Mouse (Mus musculus): Measurements from ENCODE around the gene Olfr1188. TPM values are rescaled to one million over a fixed set of nuclear protein-coding genes. Genes with fewer than 3 reads are reported as not detected.
"Not testable (repeated sequence)": the region's sequence is repeated elsewhere in the genome, so short reads cannot be mapped to it uniquely, and the experiment has no call there.

Gene Olfr1188
- not detected in 2 replicates for polyA plus RNA-seq (2012; ENCODE audit: insufficient read depth, low replicate concordance)

- TF ChIP-seq GATA1 (IDR thresholded peaks at IDR 0.05; ENCODE audit: borderline replicate concordance, low read length), result no peak
- no peak for TF ChIP-seq FLI1 (IDR thresholded peaks at IDR 0.05; ENCODE audit: low read length)
- no peaks in the 10 kb centered on the region for H3K4me1 ChIP-seq
- H3K36me3 ChIP-seq (replicated peaks; ENCODE audit: low read length), result no peaks in the 10 kb centered on the region
- H3K27me3 ChIP-seq (replicated peaks), result no peaks in the 10 kb centered on the region
- H3K9me3 ChIP-seq, result 0 out of 2 replicates have a peak, but pooled peaks cover 3% of the 10 kb centered on the region
- H3K4me3 ChIP-seq (replicated peaks), result no peak within 1 kb of the TSS
Observed at GRCm38 (mm10) chr2:88556635-88557034, at the start of gene Olfr1188. Gene Olfr1188 (plus strand): TSS chr2:88556935.

GRCm38 (mm10) chr2:88518251-88518650, 38.5 kb upstream of the Olfr1188 start, which contains the start of gene Olfr1186:
Gene Olfr1186 (plus strand): TSS chr2:88518551.
- H3K4me3 ChIP-seq (replicated peaks), result no peak within 1 kb of the TSS

GRCm38 (mm10) chr2:88525720-88526119, 31.0 kb upstream of the Olfr1188 start:
- Histone ChIP-seq H3K27me3 (replicated peaks) (no peaks in the 10 kb centered on the region), H3K36me3 (replicated peaks; ENCODE audit: low read length) (no peaks in the 10 kb centered on the region), H3K4me1 (no peaks in the 10 kb centered on the region), H3K4me3 (replicated peaks) (no peak overlapping the region), H3K9me3 (0 out of 2 replicates have a peak, but pooled peaks cover 5% of the 10 kb centered on the region)
- TF ChIP-seq FLI1 (IDR thresholded peaks at IDR 0.05; ENCODE audit: low read length), result no peak
- no peak for TF ChIP-seq GATA1 (IDR thresholded peaks at IDR 0.05; ENCODE audit: borderline replicate concordance, low read length)

More at GRCm38 (mm10) chr2:88518251-88518650, 38.5 kb upstream of the Olfr1188 start, which contains the start of gene Olfr1186:
- no peaks in the 10 kb centered on the region for H3K9me3 ChIP-seq
- H3K27me3 ChIP-seq (replicated peaks), result no peaks in the 10 kb centered on the region
- H3K4me1 ChIP-seq, result no peaks in the 10 kb centered on the region
- TF ChIP-seq FLI1 (IDR thresholded peaks at IDR 0.05; ENCODE audit: low read length), result no peak
- no peak for TF ChIP-seq GATA1 (IDR thresholded peaks at IDR 0.05; ENCODE audit: borderline replicate concordance, low read length)
- H3K36me3 ChIP-seq (replicated peaks; ENCODE audit: low read length), result no peaks in the 10 kb centered on the region

- H3K4me3 ChIP-seq (replicated peaks); H3K36me3 ChIP-seq (replicated peaks; ENCODE audit: low read length); H3K27me3 ChIP-seq (replicated peaks); H3K4me1 ChIP-seq: not testable (repeated sequence)
- peaks cover 15% of the 10 kb centered on the region for H3K9me3 ChIP-seq
Observed at GRCm38 (mm10) chr2:88572696-88573095, 16.0 kb downstream of the Olfr1188 start.

- H3K4me3 ChIP-seq (replicated peaks), result no peak within 1 kb of the TSS
- TF ChIP-seq GATA1 (IDR thresholded peaks at IDR 0.05; ENCODE audit: borderline replicate concordance, low read length) (no peak), FLI1 (IDR thresholded peaks at IDR 0.05; ENCODE audit: low read length) (no peak)
- H3K4me1 ChIP-seq, result no peaks in the 10 kb centered on the region
- no peaks in the 10 kb centered on the region for H3K9me3 ChIP-seq
- no peaks in the 10 kb centered on the region for H3K27me3 ChIP-seq (replicated peaks)
- H3K36me3 ChIP-seq (replicated peaks; ENCODE audit: low read length), result no peaks in the 10 kb centered on the region
Observed at GRCm38 (mm10) chr2:88586154-88586553, 29.4 kb downstream of the Olfr1188 start, which contains the start of gene Olfr1189. Gene Olfr1189 (plus strand): TSS chr2:88586454.

Other genes with a start within 250 kb of the Olfr1188 start
- not detected in 2 replicates for gene Olfr1174-ps, start 241.8 kb upstream of the Olfr1188 start, polyA plus RNA-seq (2012; ENCODE audit: insufficient read depth, low replicate concordance)
- not detected in 2 replicates for gene Olfr1175-ps, start 229.7 kb upstream of the Olfr1188 start, polyA plus RNA-seq (2012; ENCODE audit: insufficient read depth, low replicate concordance)
- not detected in 2 replicates for gene Olfr1176, start 220.2 kb upstream of the Olfr1188 start, polyA plus RNA-seq (2012; ENCODE audit: insufficient read depth, low replicate concordance)
- gene Olfr1177-ps, start 210.4 kb upstream of the Olfr1188 start, polyA plus RNA-seq (2012; ENCODE audit: insufficient read depth, low replicate concordance), result not detected in 2 replicates
- 0.45 TPM in 1 of 2 replicates, not detected in the other for gene Olfr1178, start 169.9 kb upstream of the Olfr1188 start, polyA plus RNA-seq (2012; ENCODE audit: insufficient read depth, low replicate concordance)
- gene Olfr1179, start 150.5 kb upstream of the Olfr1188 start, polyA plus RNA-seq (2012; ENCODE audit: insufficient read depth, low replicate concordance), result not detected in 2 replicates
- not detected in 2 replicates for gene Olfr1180, start 137.8 kb upstream of the Olfr1188 start, polyA plus RNA-seq (2012; ENCODE audit: insufficient read depth, low replicate concordance)
- gene Olfr1181, start 130.8 kb upstream of the Olfr1188 start, polyA plus RNA-seq (2012; ENCODE audit: insufficient read depth, low replicate concordance), result not detected in 2 replicates
- not detected in 2 replicates for gene Gm13757, start 107.8 kb upstream of the Olfr1188 start, polyA plus RNA-seq (2012; ENCODE audit: insufficient read depth, low replicate concordance)
- gene Olfr1183, start 102.1 kb upstream of the Olfr1188 start, polyA plus RNA-seq (2012; ENCODE audit: insufficient read depth, low replicate concordance), result not detected in 2 replicates
- not detected in 2 replicates for gene Olfr1184, start 73.3 kb upstream of the Olfr1188 start, polyA plus RNA-seq (2012; ENCODE audit: insufficient read depth, low replicate concordance)
- not detected in 2 replicates for gene Olfr1185-ps1, start 63.6 kb upstream of the Olfr1188 start, polyA plus RNA-seq (2012; ENCODE audit: insufficient read depth, low replicate concordance)
- gene Olfr1186, start 38.4 kb upstream of the Olfr1188 start, polyA plus RNA-seq (2012; ENCODE audit: insufficient read depth, low replicate concordance), result not detected in 2 replicates
- not detected in 2 replicates for gene Olfr1189, start 29.5 kb downstream of the Olfr1188 start, polyA plus RNA-seq (2012; ENCODE audit: insufficient read depth, low replicate concordance)
- gene Olfr1191-ps1, start 83.6 kb downstream of the Olfr1188 start, polyA plus RNA-seq (2012; ENCODE audit: insufficient read depth, low replicate concordance), result not detected in 2 replicates
- not detected in 2 replicates for gene Olfr1192-ps1, start 91.6 kb downstream of the Olfr1188 start, polyA plus RNA-seq (2012; ENCODE audit: insufficient read depth, low replicate concordance)
- not detected in 2 replicates for gene Olfr1193, start 118.7 kb downstream of the Olfr1188 start, polyA plus RNA-seq (2012; ENCODE audit: insufficient read depth, low replicate concordance)
- gene Olfr1195, start 132.3 kb downstream of the Olfr1188 start, polyA plus RNA-seq (2012; ENCODE audit: insufficient read depth, low replicate concordance), result not detected in 2 replicates
- gene Olfr1196, start 147.7 kb downstream of the Olfr1188 start, polyA plus RNA-seq (2012; ENCODE audit: insufficient read depth, low replicate concordance), result not detected in 2 replicates
- not detected in 2 replicates for gene Olfr1197, start 175.4 kb downstream of the Olfr1188 start, polyA plus RNA-seq (2012; ENCODE audit: insufficient read depth, low replicate concordance)
- not detected in 2 replicates for gene Olfr1198, start 194.4 kb downstream of the Olfr1188 start, polyA plus RNA-seq (2012; ENCODE audit: insufficient read depth, low replicate concordance)
- not detected in 2 replicates for gene Olfr1199, start 203.5 kb downstream of the Olfr1188 start, polyA plus RNA-seq (2012; ENCODE audit: insufficient read depth, low replicate concordance)
- not detected in 2 replicates for gene Olfr1200, start 213.6 kb downstream of the Olfr1188 start, polyA plus RNA-seq (2012; ENCODE audit: insufficient read depth, low replicate concordance)
- not detected in 2 replicates for gene Olfr1201, start 236.1 kb downstream of the Olfr1188 start, polyA plus RNA-seq (2012; ENCODE audit: insufficient read depth, low replicate concordance)